Mouse (Mus musculus): ENCODE measurements around the gene Ighmbp2.

Ighmbp2 gene

GRCm38 (mm10) chr19:3282572-3283467 lies at the start of gene Ighmbp2, which contains the start of gene Mrpl21:
Gene Ighmbp2 (minus strand): TSS chr19:3283017.
Gene Mrpl21 (plus strand): TSS chr19:3282901.
- in situ Hi-C loops (cut with MboI; ENCODE audit: low pct_unique_long_range_greater_than_20kb in 1 of 2, low sequenced_read_pairs in 2 of 2, unreplicated experiment in 1 of 2) = no loop called here

GRCm38 (mm10) chr19:3326479-3327047 lies 43.7 kb upstream of the Ighmbp2 start:
- in situ Hi-C loops (cut with MboI; ENCODE audit: low pct_unique_long_range_greater_than_20kb in 1 of 2, low sequenced_read_pairs in 2 of 2, unreplicated experiment in 1 of 2) = no loop called here

- in situ Hi-C loops (cut with MboI; ENCODE audit: low pct_unique_long_range_greater_than_20kb in 1 of 2, low sequenced_read_pairs in 2 of 2, unreplicated experiment in 1 of 2) = no loop called here
Measured at GRCm38 (mm10) chr19:3325771-3326478, 43.1 kb upstream of the Ighmbp2 start.

- in situ Hi-C loops (cut with MboI; ENCODE audit: low pct_unique_long_range_greater_than_20kb in 1 of 2, low sequenced_read_pairs in 2 of 2, unreplicated experiment in 1 of 2) = no loop called here
Measured at GRCm38 (mm10) chr19:3324931-3325711, 42.3 kb upstream of the Ighmbp2 start.

GRCm38 (mm10) chr19:3324271-3324811 lies 41.5 kb upstream of the Ighmbp2 start:
- in situ Hi-C loops (cut with MboI; ENCODE audit: low pct_unique_long_range_greater_than_20kb in 1 of 2, low sequenced_read_pairs in 2 of 2, unreplicated experiment in 1 of 2) = no loop called here

- in situ Hi-C loops (cut with MboI; ENCODE audit: low pct_unique_long_range_greater_than_20kb in 1 of 2, low sequenced_read_pairs in 2 of 2, unreplicated experiment in 1 of 2) = no loop called here
Measured at GRCm38 (mm10) chr19:3323753-3324270, 41.0 kb upstream of the Ighmbp2 start.

- in situ Hi-C loops (cut with MboI; ENCODE audit: low pct_unique_long_range_greater_than_20kb in 1 of 2, low sequenced_read_pairs in 2 of 2, unreplicated experiment in 1 of 2) = no loop called here
Measured at GRCm38 (mm10) chr19:3323201-3323621, 40.4 kb upstream of the Ighmbp2 start.

GRCm38 (mm10) chr19:3322261-3322969 lies 39.6 kb upstream of the Ighmbp2 start, which contains the start of gene Cpt1a:
Gene Cpt1a (plus strand): TSS chr19:3322334.
- in situ Hi-C loops (cut with MboI; ENCODE audit: low pct_unique_long_range_greater_than_20kb in 1 of 2, low sequenced_read_pairs in 2 of 2, unreplicated experiment in 1 of 2) = no loop called here

- in situ Hi-C loops (cut with MboI; ENCODE audit: low pct_unique_long_range_greater_than_20kb in 1 of 2, low sequenced_read_pairs in 2 of 2, unreplicated experiment in 1 of 2) = no loop called here
Measured at GRCm38 (mm10) chr19:3321617-3322016, 38.8 kb upstream of the Ighmbp2 start.

- in situ Hi-C loops (cut with MboI; ENCODE audit: low pct_unique_long_range_greater_than_20kb in 1 of 2, low sequenced_read_pairs in 2 of 2, unreplicated experiment in 1 of 2) = no loop called here
Measured at GRCm38 (mm10) chr19:3320801-3321200, 38.0 kb upstream of the Ighmbp2 start.

GRCm38 (mm10) chr19:3320086-3320485 lies 37.3 kb upstream of the Ighmbp2 start:
- in situ Hi-C loops (cut with MboI; ENCODE audit: low pct_unique_long_range_greater_than_20kb in 1 of 2, low sequenced_read_pairs in 2 of 2, unreplicated experiment in 1 of 2) = no loop called here

- in situ Hi-C loops (cut with MboI; ENCODE audit: low pct_unique_long_range_greater_than_20kb in 1 of 2, low sequenced_read_pairs in 2 of 2, unreplicated experiment in 1 of 2) = loop anchor here in 1 of 2 experiments (10.0 kb wide), 1 partner anchor 115 kb away; no protein-coding TSS in a partner anchor
Measured at GRCm38 (mm10) chr19:3319341-3319740, 36.5 kb upstream of the Ighmbp2 start.

GRCm38 (mm10) chr19:3307175-3307949 lies 24.5 kb upstream of the Ighmbp2 start:
- in situ Hi-C loops (cut with MboI; ENCODE audit: low pct_unique_long_range_greater_than_20kb in 1 of 2, low sequenced_read_pairs in 2 of 2, unreplicated experiment in 1 of 2) = no loop called here

- in situ Hi-C loops (cut with MboI; ENCODE audit: low pct_unique_long_range_greater_than_20kb in 1 of 2, low sequenced_read_pairs in 2 of 2, unreplicated experiment in 1 of 2) = no loop called here
Measured at GRCm38 (mm10) chr19:3304017-3304416, 21.2 kb upstream of the Ighmbp2 start.

GRCm38 (mm10) chr19:3297775-3298174 lies 15.0 kb upstream of the Ighmbp2 start:
- in situ Hi-C loops (cut with MboI; ENCODE audit: low pct_unique_long_range_greater_than_20kb in 1 of 2, low sequenced_read_pairs in 2 of 2, unreplicated experiment in 1 of 2) = no loop called here

GRCm38 (mm10) chr19:3297034-3297433 lies 14.2 kb upstream of the Ighmbp2 start:
- in situ Hi-C loops (cut with MboI; ENCODE audit: low pct_unique_long_range_greater_than_20kb in 1 of 2, low sequenced_read_pairs in 2 of 2, unreplicated experiment in 1 of 2) = no loop called here

- in situ Hi-C loops (cut with MboI; ENCODE audit: low pct_unique_long_range_greater_than_20kb in 1 of 2, low sequenced_read_pairs in 2 of 2, unreplicated experiment in 1 of 2) = no loop called here
Measured at GRCm38 (mm10) chr19:3295245-3295644, 12.4 kb upstream of the Ighmbp2 start.

All from mouse embryonic stem cell (cell line).